Mouse (Mus musculus) kidney, adult 9 months (tissue): ENCODE data around the gene Fgf11.

ENCODE experiments used
- DNase-seq: peaks from one replicate; pipeline ENCODE4 v3.0.0; 2022

The Fgf11 gene

DNA sequence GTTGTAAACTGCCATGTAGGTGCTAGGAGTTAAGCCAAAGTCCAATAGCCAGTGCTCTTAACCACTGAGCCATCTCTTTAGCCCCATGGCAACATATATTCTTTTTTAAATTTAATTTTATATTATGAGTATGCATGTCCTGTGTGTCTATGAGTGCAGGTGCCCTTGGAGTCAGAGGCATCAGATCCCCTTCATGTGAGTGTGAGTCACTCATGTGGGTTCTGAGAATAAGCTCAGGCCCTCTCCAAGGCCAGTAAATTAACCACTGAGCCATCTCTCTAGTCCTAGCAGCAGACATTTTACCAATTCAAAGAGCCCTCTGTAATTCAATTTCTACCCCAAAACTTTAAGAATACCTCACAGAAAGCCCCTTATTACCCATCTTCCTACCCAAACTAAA is 49.0 kb downstream of the Fgf11 start:
- DNase-seq, result no peak

DNA sequence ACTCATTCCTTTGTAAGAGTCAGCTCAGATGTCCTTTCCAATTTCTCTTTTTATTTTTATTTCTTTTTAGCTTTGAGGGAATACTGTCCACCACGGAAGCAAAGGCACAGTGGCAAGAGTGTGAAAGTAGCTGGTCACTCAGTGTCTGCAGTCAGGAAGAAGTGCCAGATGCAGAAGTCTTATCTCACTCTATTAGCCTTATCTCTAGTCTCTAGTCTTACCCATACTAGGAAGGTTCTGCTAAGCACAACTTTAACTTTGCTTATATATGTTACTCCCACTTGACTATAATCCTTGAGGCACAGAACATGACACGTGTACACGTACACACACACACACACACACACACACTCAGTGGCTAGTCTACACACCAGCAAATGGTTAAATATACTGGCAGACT is 50.0 kb downstream of the Fgf11 start:
- no peak for DNase-seq
